Mouse (Mus musculus): ENCODE results near the gene Rps6kc1. TPM values are rescaled to one million over a fixed set of nuclear protein-coding genes. Genes with fewer than 3 reads are reported as not detected.

Gene Rps6kc1
- polyA plus RNA-seq, 1 experiment: 8.9 TPM

- TF ChIP-seq CTCF (IDR thresholded peaks at IDR 0.05; ENCODE audit: control insufficient read depth, insufficient read depth, low read length) (no peak), POLR2A (IDR thresholded peaks at IDR 0.05; ENCODE audit: borderline replicate concordance, control insufficient read depth, low read depth, low read length) (no peak)
- Histone ChIP-seq H3K4me1 (ENCODE audit: control insufficient read depth, insufficient read depth, low read length) (no peaks in the 10 kb centered on the region), H3K27ac (ENCODE audit: control insufficient read depth, insufficient read depth, low read depth, low read length, poor library complexity) (no peak overlapping the region), H3K4me3 (replicated peaks; ENCODE audit: control insufficient read depth, low read depth, low read length) (no peak overlapping the region)
- 74% methylated on average over 9 of the region's 9 CpGs for WGBS
Measured at GRCm38 (mm10) chr1:190826486-190827034, 85.0 kb downstream of the Rps6kc1 start.

- H3K4me3 ChIP-seq (replicated peaks; ENCODE audit: control insufficient read depth, low read depth, low read length): no peak overlapping the region
- no peaks in the 10 kb centered on the region for H3K4me1 ChIP-seq (ENCODE audit: control insufficient read depth, insufficient read depth, low read length)
- no peak overlapping the region for H3K27ac ChIP-seq (ENCODE audit: control insufficient read depth, insufficient read depth, low read depth, low read length, poor library complexity)
- 85% methylated on average over 4 of the region's 4 CpGs for WGBS
- TF ChIP-seq CTCF (IDR thresholded peaks at IDR 0.05; ENCODE audit: control insufficient read depth, insufficient read depth, low read length) (no peak), POLR2A (IDR thresholded peaks at IDR 0.05; ENCODE audit: borderline replicate concordance, control insufficient read depth, low read depth, low read length) (no peak)
Measured at GRCm38 (mm10) chr1:190823745-190824144, 87.8 kb downstream of the Rps6kc1 start.

- Histone ChIP-seq H3K4me3 (replicated peaks; ENCODE audit: control insufficient read depth, low read depth, low read length) (no peak overlapping the region), H3K4me1 (ENCODE audit: control insufficient read depth, insufficient read depth, low read length) (no peaks in the 10 kb centered on the region), H3K27ac (ENCODE audit: control insufficient read depth, insufficient read depth, low read depth, low read length, poor library complexity) (no peak overlapping the region)
- WGBS: 93% methylated on average over 11 of the region's 11 CpGs
- no peak for TF ChIP-seq POLR2A (IDR thresholded peaks at IDR 0.05; ENCODE audit: borderline replicate concordance, control insufficient read depth, low read depth, low read length)
- no peak for TF ChIP-seq CTCF (IDR thresholded peaks at IDR 0.05; ENCODE audit: control insufficient read depth, insufficient read depth, low read length)
Measured at GRCm38 (mm10) chr1:190816141-190816540, 95.4 kb downstream of the Rps6kc1 start.

GRCm38 (mm10) chr1:190810408-190810807 is 101.2 kb downstream of the Rps6kc1 start:
- WGBS: 73% methylated on average over 6 of the region's 6 CpGs
- TF ChIP-seq CTCF (IDR thresholded peaks at IDR 0.05; ENCODE audit: control insufficient read depth, insufficient read depth, low read length) (no peak), POLR2A (IDR thresholded peaks at IDR 0.05; ENCODE audit: borderline replicate concordance, control insufficient read depth, low read depth, low read length) (no peak)
- no peak overlapping the region for H3K27ac ChIP-seq (ENCODE audit: control insufficient read depth, insufficient read depth, low read depth, low read length, poor library complexity)

GRCm38 (mm10) chr1:190808766-190809221 is 102.8 kb downstream of the Rps6kc1 start:
- no peak overlapping the region for H3K4me3 ChIP-seq (replicated peaks; ENCODE audit: control insufficient read depth, low read depth, low read length)
- no peak for TF ChIP-seq POLR2A (IDR thresholded peaks at IDR 0.05; ENCODE audit: borderline replicate concordance, control insufficient read depth, low read depth, low read length)
- TF ChIP-seq CTCF (IDR thresholded peaks at IDR 0.05; ENCODE audit: control insufficient read depth, insufficient read depth, low read length): no peak
- 85% methylated on average over 19 of the region's 19 CpGs for WGBS
- H3K27ac ChIP-seq (ENCODE audit: control insufficient read depth, insufficient read depth, low read depth, low read length, poor library complexity): no peak overlapping the region
- no peaks in the 10 kb centered on the region for H3K4me1 ChIP-seq (ENCODE audit: control insufficient read depth, insufficient read depth, low read length)

More at GRCm38 (mm10) chr1:190810408-190810807, 101.2 kb downstream of the Rps6kc1 start:
- H3K4me1 ChIP-seq (ENCODE audit: control insufficient read depth, insufficient read depth, low read length): no peaks in the 10 kb centered on the region
- no peak overlapping the region for H3K4me3 ChIP-seq (replicated peaks; ENCODE audit: control insufficient read depth, low read depth, low read length)

- H3K27ac ChIP-seq (ENCODE audit: control insufficient read depth, insufficient read depth, low read depth, low read length, poor library complexity): no peak overlapping the region
- 88% methylated on average over 8 of the region's 8 CpGs for WGBS
- TF ChIP-seq CTCF (IDR thresholded peaks at IDR 0.05; ENCODE audit: control insufficient read depth, insufficient read depth, low read length) (no peak), POLR2A (IDR thresholded peaks at IDR 0.05; ENCODE audit: borderline replicate concordance, control insufficient read depth, low read depth, low read length) (no peak)
Measured at GRCm38 (mm10) chr1:190806817-190807216, 104.8 kb downstream of the Rps6kc1 start.

GRCm38 (mm10) chr1:190798668-190799067 is 112.9 kb downstream of the Rps6kc1 start:
- Histone ChIP-seq H3K4me3 (replicated peaks; ENCODE audit: control insufficient read depth, low read depth, low read length) (no peak overlapping the region), H3K4me1 (ENCODE audit: control insufficient read depth, insufficient read depth, low read length) (no peaks in the 10 kb centered on the region), H3K27ac (ENCODE audit: control insufficient read depth, insufficient read depth, low read depth, low read length, poor library complexity) (no peak overlapping the region)
- 82% methylated on average over 11 of the region's 11 CpGs for WGBS
- no peak for TF ChIP-seq POLR2A (IDR thresholded peaks at IDR 0.05; ENCODE audit: borderline replicate concordance, control insufficient read depth, low read depth, low read length)
- TF ChIP-seq CTCF (IDR thresholded peaks at IDR 0.05; ENCODE audit: control insufficient read depth, insufficient read depth, low read length): no peak

More at GRCm38 (mm10) chr1:190806817-190807216, 104.8 kb downstream of the Rps6kc1 start:
- Histone ChIP-seq H3K4me1 (ENCODE audit: control insufficient read depth, insufficient read depth, low read length) (no peaks in the 10 kb centered on the region), H3K4me3 (replicated peaks; ENCODE audit: control insufficient read depth, low read depth, low read length) (no peak overlapping the region)

GRCm38 (mm10) chr1:190797483-190798058 is 114.0 kb downstream of the Rps6kc1 start:
- WGBS: 81% methylated on average over 11 of the region's 11 CpGs
- no peak overlapping the region for H3K4me3 ChIP-seq (replicated peaks; ENCODE audit: control insufficient read depth, low read depth, low read length)
- no peak overlapping the region for H3K27ac ChIP-seq (ENCODE audit: control insufficient read depth, insufficient read depth, low read depth, low read length, poor library complexity)
- TF ChIP-seq POLR2A (IDR thresholded peaks at IDR 0.05; ENCODE audit: borderline replicate concordance, control insufficient read depth, low read depth, low read length): no peak
- no peak for TF ChIP-seq CTCF (IDR thresholded peaks at IDR 0.05; ENCODE audit: control insufficient read depth, insufficient read depth, low read length)
- H3K4me1 ChIP-seq (ENCODE audit: control insufficient read depth, insufficient read depth, low read length): no peaks in the 10 kb centered on the region
